Mouse (Mus musculus): Measurements from ENCODE around the gene Snx8. TPM values are rescaled to one million over a fixed set of nuclear protein-coding genes. Genes with fewer than 3 reads are reported as not detected.

The Snx8 gene
- polyA plus RNA-seq, 1 experiment from 2014 or later: 9.9 TPM

DNA sequence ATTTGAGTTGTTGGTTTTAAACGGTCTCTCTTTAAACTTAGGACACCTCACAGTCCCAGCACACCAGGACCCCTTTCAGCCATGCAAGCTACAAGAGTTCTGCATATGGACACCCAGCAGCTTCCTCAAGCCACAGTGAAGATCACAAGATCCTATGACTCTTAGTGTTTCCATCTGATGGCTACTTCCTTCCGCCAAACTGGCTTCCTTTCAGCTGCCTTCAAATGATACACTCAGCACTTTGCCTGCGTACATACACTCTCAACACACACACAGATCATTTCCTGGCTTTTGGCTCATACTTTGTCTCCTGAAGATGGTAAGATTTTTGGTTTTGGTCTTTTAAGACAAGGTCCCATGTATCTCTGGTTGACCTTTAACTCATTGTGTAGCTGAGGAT lies 3.6 kb upstream of the Snx8 start:
- Histone ChIP-seq H3K4me2 (ENCODE audit: low read length) (no peak overlapping the region), H3K9ac (ENCODE audit: low read length) (no peak overlapping the region), H3K27me3 (ENCODE audit: control insufficient read depth, insufficient read depth, low read length) (no peaks in the 10 kb centered on the region), H3K4me3 (ENCODE audit: control insufficient read depth in 1 of 2, insufficient read depth in 1 of 2, low read depth in 1 of 2, low read length in 2 of 2) (no peak overlapping the region), H3K27ac (replicated peaks in 1 of 2; ENCODE audit: control insufficient read depth in 1 of 2, insufficient read depth in 1 of 2, low read depth in 2 of 2, low read length in 2 of 2) (no peak overlapping the region), H3K9me3 (ENCODE audit: control insufficient read depth, low read length) (no peaks in the 10 kb centered on the region), H3K4me1 (ENCODE audit: control insufficient read depth in 2 of 2, insufficient read depth in 2 of 2, low read length in 2 of 2) (peaks cover 3 to 9% of the 10 kb centered on the region in 2 experiments; a peak in 3 of 4 replicates), H3K36me3 (ENCODE audit: control insufficient read depth, insufficient read depth, low read length) (no peaks in the 10 kb centered on the region)
- ATAC-seq (ENCODE audit: insufficient number of reproducible peaks, insufficient read depth, low FRiP score, low read depth): no peak
- 75% methylated on average over 3 of the region's 3 CpGs for whole genome bisulfite sequencing

DNA sequence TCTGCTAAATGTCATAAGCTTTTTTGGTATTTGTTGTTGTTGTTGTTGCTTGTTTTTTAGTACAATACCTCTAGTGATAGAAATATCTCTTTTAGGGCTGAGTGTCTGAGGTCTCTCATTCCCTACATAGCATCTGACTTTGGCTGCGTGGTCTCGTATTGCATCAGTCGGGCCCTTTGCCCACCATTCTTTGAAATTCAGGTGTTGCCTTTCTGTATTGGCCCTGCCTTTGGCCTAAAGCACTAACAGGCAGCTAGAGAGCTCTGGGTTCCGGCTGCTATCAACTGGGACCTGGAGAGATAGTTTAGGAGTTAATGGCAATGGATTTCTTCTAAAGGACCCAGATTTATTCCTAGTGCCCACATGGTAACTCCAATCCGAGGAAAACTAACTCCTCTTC lies 2.9 kb upstream of the Snx8 start:
- Histone ChIP-seq H3K9me3 (ENCODE audit: control insufficient read depth, low read length) (no peaks in the 10 kb centered on the region), H3K36me3 (ENCODE audit: control insufficient read depth, insufficient read depth, low read length) (no peaks in the 10 kb centered on the region), H3K27me3 (ENCODE audit: control insufficient read depth, insufficient read depth, low read length) (no peaks in the 10 kb centered on the region), H3K4me1 (ENCODE audit: control insufficient read depth in 2 of 2, insufficient read depth in 2 of 2, low read length in 2 of 2) (peaks cover 3 to 15% of the 10 kb centered on the region in 2 experiments; a peak in 3 of 4 replicates), H3K9ac (ENCODE audit: low read length) (no peak overlapping the region), H3K4me3 (ENCODE audit: control insufficient read depth in 1 of 2, insufficient read depth in 1 of 2, low read depth in 1 of 2, low read length in 2 of 2) (no peak overlapping the region), H3K27ac (replicated peaks in 1 of 2; ENCODE audit: control insufficient read depth in 1 of 2, insufficient read depth in 1 of 2, low read depth in 2 of 2, low read length in 2 of 2) (no peak overlapping the region), H3K4me2 (ENCODE audit: low read length) (no peak overlapping the region)
- no peak for ATAC-seq (ENCODE audit: insufficient number of reproducible peaks, insufficient read depth, low FRiP score, low read depth)
- WGBS: 75% methylated on average over 5 of the region's 5 CpGs

DNA sequence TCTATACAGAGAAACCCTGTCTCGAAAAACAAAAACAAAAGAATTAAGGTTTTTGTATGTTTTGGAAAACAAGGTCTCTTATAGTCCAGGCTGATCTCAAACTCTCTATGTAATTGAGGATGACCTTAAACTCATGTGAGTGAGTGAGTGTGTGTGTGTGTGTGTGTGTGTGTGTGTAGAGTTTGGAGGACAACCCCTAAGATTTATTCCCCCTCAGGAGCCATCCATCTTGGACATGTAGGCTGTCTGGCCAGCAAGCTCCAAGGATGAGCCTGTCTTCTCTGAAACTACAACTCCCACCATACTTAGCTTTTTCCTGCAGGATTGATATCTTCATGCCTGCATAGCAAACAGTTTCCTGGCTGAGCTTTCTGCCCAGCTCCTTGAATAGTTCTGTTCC lies 2.4 kb upstream of the Snx8 start:
- H3K9me3 ChIP-seq (ENCODE audit: control insufficient read depth, low read length): no peaks in the 10 kb centered on the region
- 42% methylated on average over 1 of the region's 1 CpGs for WGBS
- no peak overlapping the region for H3K27ac ChIP-seq (replicated peaks in 1 of 2; ENCODE audit: control insufficient read depth in 1 of 2, insufficient read depth in 1 of 2, low read depth in 2 of 2, low read length in 2 of 2)
- H3K9ac ChIP-seq (ENCODE audit: low read length): no peak overlapping the region
- H3K4me1 ChIP-seq (ENCODE audit: control insufficient read depth in 2 of 2, insufficient read depth in 2 of 2, low read length in 2 of 2): peaks cover 3 to 15% of the 10 kb centered on the region in 2 experiments; a peak in 3 of 4 replicates
- H3K4me3 ChIP-seq (ENCODE audit: control insufficient read depth in 1 of 2, insufficient read depth in 1 of 2, low read depth in 1 of 2, low read length in 2 of 2): no peak overlapping the region
- H3K27me3 ChIP-seq (ENCODE audit: control insufficient read depth, insufficient read depth, low read length): no peaks in the 10 kb centered on the region
- H3K36me3 ChIP-seq (ENCODE audit: control insufficient read depth, insufficient read depth, low read length): no peaks in the 10 kb centered on the region
- no peak overlapping the region for H3K4me2 ChIP-seq (ENCODE audit: low read length)
- no peak for ATAC-seq (ENCODE audit: insufficient number of reproducible peaks, insufficient read depth, low FRiP score, low read depth)

DNA sequence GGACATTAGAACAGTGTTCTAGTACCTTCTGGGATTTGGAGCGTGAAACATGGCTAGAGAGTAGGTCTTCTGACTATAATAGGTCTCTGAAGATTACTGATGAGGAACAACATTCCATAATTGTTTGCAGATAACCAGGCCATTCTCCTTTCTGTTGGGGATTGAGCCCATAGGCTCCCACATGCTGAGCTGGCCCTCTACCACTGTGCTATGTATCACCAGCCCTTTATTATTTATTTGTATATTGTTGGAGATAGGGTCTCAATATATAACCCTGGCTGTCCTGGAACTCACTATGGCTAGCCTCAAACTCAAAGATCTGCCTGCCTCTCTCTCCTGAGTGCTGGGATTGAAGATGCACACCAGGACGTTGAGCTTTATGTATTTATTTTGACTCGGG lies 585 bp upstream of the Snx8 start:
- H3K9ac ChIP-seq (ENCODE audit: low read length): no peak overlapping the region
- H3K27me3 ChIP-seq (ENCODE audit: control insufficient read depth, insufficient read depth, low read length): no peaks in the 10 kb centered on the region
- WGBS: 56% methylated on average over 3 of the region's 3 CpGs
- H3K4me1 ChIP-seq (ENCODE audit: control insufficient read depth in 2 of 2, insufficient read depth in 2 of 2, low read length in 2 of 2): peaks cover 3 to 15% of the 10 kb centered on the region in 2 experiments; a peak in 3 of 4 replicates
- H3K27ac ChIP-seq (replicated peaks in 1 of 2; ENCODE audit: control insufficient read depth in 1 of 2, insufficient read depth in 1 of 2, low read depth in 2 of 2, low read length in 2 of 2): no peak overlapping the region
- H3K4me3 ChIP-seq (ENCODE audit: control insufficient read depth in 1 of 2, insufficient read depth in 1 of 2, low read depth in 1 of 2, low read length in 2 of 2): peak overlapping the region; percentile 37 to 76
- no peaks in the 10 kb centered on the region for H3K36me3 ChIP-seq (ENCODE audit: control insufficient read depth, insufficient read depth, low read length)
- ATAC-seq (ENCODE audit: insufficient number of reproducible peaks, insufficient read depth, low FRiP score, low read depth): no peak
- peak overlapping the region; percentile 99 for H3K4me2 ChIP-seq (ENCODE audit: low read length)
- no peaks in the 10 kb centered on the region for H3K9me3 ChIP-seq (ENCODE audit: control insufficient read depth, low read length)

DNA sequence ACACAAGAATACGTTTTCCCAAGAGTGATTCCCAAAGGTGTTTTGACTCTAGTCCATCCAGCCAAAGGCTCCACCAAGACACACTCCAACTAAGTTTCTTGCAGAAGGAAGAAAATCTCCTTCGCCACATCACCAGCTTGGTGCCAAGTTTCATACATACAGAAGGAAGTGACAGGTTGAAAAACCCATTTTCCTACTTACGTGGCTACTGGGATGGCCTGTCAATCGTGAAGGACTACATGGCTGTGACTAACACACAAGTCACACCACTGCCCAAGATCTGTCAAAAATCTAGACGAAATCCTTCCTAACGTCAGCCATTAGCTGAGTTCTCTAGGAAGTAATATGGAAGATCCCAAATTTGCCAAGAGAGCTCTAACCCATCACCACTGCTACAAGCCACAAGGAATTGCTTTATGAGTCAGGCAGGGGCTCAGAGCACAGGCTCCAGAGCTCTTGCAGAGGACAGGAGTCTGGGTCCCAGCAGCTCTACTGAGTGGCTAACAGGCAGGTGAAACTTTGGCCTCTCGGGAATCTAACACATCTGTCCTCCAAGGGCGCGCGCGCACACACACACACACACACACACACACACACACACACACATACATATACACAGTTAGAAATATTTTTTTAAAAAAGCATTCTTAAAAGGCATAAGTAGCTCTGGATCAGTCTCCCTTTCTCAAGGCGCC lies 1.1 kb downstream of the Snx8 start:
- Histone ChIP-seq H3K27me3 (ENCODE audit: control insufficient read depth, insufficient read depth, low read length) (no peaks in the 10 kb centered on the region), H3K27ac (replicated peaks in 1 of 2; ENCODE audit: control insufficient read depth in 1 of 2, insufficient read depth in 1 of 2, low read depth in 2 of 2, low read length in 2 of 2) (no peak overlapping the region), H3K9ac (ENCODE audit: low read length) (peak overlapping the region; percentile 82), H3K4me2 (ENCODE audit: low read length) (peak overlapping the region; percentile 99), H3K4me1 (ENCODE audit: control insufficient read depth in 2 of 2, insufficient read depth in 2 of 2, low read length in 2 of 2) (peaks cover 7 to 27% of the 10 kb centered on the region in 2 experiments; a peak in 3 of 4 replicates), H3K36me3 (ENCODE audit: control insufficient read depth, insufficient read depth, low read length) (no peaks in the 10 kb centered on the region), H3K9me3 (ENCODE audit: control insufficient read depth, low read length) (no peaks in the 10 kb centered on the region), H3K4me3 (ENCODE audit: control insufficient read depth in 1 of 2, insufficient read depth in 1 of 2, low read depth in 1 of 2, low read length in 2 of 2) (peak overlapping the region; percentile 62 to 76)
- 69% methylated on average over 12 of the region's 12 CpGs for WGBS
- ATAC-seq (ENCODE audit: insufficient number of reproducible peaks, insufficient read depth, low FRiP score, low read depth): no peak

DNA sequence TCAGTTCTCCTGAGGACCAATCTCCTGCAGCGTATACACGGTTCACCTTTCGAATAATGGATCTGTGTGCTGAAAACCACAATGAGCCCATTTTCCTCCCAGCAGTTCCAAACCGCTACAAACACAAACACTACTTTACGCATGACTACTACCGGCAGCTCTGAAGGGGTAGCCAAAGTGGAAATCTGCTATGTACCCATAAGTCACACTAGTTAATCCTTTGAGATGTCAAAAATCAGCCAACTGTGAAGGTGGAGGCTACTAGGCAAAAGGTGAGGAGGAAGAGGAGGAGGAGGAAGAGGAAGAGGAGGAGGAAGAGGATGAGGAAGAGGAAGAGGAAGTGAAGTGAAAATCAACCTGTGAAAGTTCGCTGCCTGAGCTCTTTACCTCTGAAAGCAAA lies 1.8 kb downstream of the Snx8 start:
- H3K27me3 ChIP-seq (ENCODE audit: control insufficient read depth, insufficient read depth, low read length): no peaks in the 10 kb centered on the region
- H3K4me2 ChIP-seq (ENCODE audit: low read length): peak overlapping the region; percentile 99; the same call in 1 of the 2 replicates
- H3K4me3 ChIP-seq (ENCODE audit: control insufficient read depth in 1 of 2, insufficient read depth in 1 of 2, low read depth in 1 of 2, low read length in 2 of 2): no peak overlapping the region
- H3K9me3 ChIP-seq (ENCODE audit: control insufficient read depth, low read length): no peaks in the 10 kb centered on the region
- no peak overlapping the region for H3K27ac ChIP-seq (replicated peaks in 1 of 2; ENCODE audit: control insufficient read depth in 1 of 2, insufficient read depth in 1 of 2, low read depth in 2 of 2, low read length in 2 of 2)
- H3K36me3 ChIP-seq (ENCODE audit: control insufficient read depth, insufficient read depth, low read length): no peaks in the 10 kb centered on the region
- ATAC-seq (ENCODE audit: insufficient number of reproducible peaks, insufficient read depth, low FRiP score, low read depth): no peak
- WGBS: 91% methylated on average over 7 of the region's 7 CpGs
- H3K4me1 ChIP-seq (ENCODE audit: control insufficient read depth in 2 of 2, insufficient read depth in 2 of 2, low read length in 2 of 2): peaks cover 7 to 27% of the 10 kb centered on the region in 2 experiments; a peak in 3 of 4 replicates
- H3K9ac ChIP-seq (ENCODE audit: low read length): no peak overlapping the region

DNA sequence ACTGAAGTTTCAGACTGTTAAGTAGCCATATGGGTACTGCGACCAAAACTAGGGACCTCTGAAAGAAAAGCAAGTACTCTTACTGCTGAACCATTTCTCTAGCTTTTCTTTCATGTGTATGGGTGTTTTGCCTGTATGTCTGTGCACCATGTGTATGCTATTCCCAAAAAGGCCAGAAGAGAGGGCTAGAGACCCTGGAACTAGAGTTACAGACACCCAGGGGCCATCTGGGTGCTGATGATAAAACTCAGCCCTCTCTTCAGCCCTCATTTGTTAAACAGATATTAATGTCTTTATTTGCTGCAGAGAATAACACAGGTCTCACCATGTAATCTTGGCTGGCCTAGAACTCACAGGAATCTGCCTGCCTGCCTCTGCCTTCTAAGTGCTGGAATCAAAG lies 4.6 kb downstream of the Snx8 start:
- H3K9me3 ChIP-seq (ENCODE audit: control insufficient read depth, low read length): no peaks in the 10 kb centered on the region
- H3K36me3 ChIP-seq (ENCODE audit: control insufficient read depth, insufficient read depth, low read length): no peaks in the 10 kb centered on the region
- no peak overlapping the region for H3K4me2 ChIP-seq (ENCODE audit: low read length)
- ATAC-seq (ENCODE audit: insufficient number of reproducible peaks, insufficient read depth, low FRiP score, low read depth): no peak
- peak overlapping the region in 1 of 2 experiments; percentile 65; a peak in 2 of 4 replicates for H3K27ac ChIP-seq (replicated peaks in 1 of 2; ENCODE audit: control insufficient read depth in 1 of 2, insufficient read depth in 1 of 2, low read depth in 2 of 2, low read length in 2 of 2)
- WGBS: 95% methylated on average over 1 of the region's 1 CpGs
- H3K27me3 ChIP-seq (ENCODE audit: control insufficient read depth, insufficient read depth, low read length): no peaks in the 10 kb centered on the region
- no peak overlapping the region for H3K4me3 ChIP-seq (ENCODE audit: control insufficient read depth in 1 of 2, insufficient read depth in 1 of 2, low read depth in 1 of 2, low read length in 2 of 2)
- peaks cover 7 to 27% of the 10 kb centered on the region in 2 experiments; a peak in 3 of 4 replicates for H3K4me1 ChIP-seq (ENCODE audit: control insufficient read depth in 2 of 2, insufficient read depth in 2 of 2, low read length in 2 of 2)
- no peak overlapping the region for H3K9ac ChIP-seq (ENCODE audit: low read length)
